Mouse (Mus musculus): ENCODE measurements at regions not wholly inside any gene's neighbourhood (a gene's known extent, or its start where the extent isn't known, plus 50 kb on each side); places are given as distances from the start of the nearest gene placed in this dataset.

- DNase-seq, result no peak
Measured at GRCm38 (mm10) chr12:118404171-118404570, 102.9 kb upstream of the Sp4 start.

DNA sequence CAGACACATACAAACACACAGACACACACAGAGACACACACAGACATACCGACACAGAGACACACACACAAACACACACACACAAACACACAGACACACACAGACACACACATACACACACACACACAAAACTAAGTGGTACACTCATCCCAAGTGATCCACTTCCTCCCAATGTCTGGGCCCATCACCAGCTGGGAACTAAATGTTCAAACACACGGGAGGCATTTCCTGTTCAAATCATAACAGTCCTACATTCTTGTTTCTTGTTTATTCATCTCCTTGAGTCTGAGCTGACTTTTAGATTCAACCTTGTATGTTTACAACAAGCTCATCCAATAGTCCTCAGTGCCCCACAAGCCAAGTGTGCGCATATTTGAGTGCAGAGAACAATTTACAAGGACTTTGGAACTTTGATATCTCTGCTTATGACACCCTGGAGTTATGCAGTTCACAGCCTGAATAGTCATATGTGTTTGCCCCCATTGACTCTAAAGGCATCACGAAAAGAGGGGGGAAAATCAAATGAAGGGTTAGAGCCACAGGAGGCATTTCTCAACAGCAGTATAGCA lies 102.4 kb upstream of the Sp4 start:
- DNase-seq, result no peak

GRCm38 (mm10) chr12:118401377-118401776 lies 100.1 kb upstream of the Sp4 start:
- DNase-seq, result no peak

GRCm38 (mm10) chr12:118391654-118392053 lies 90.4 kb upstream of the Sp4 start:
- DNase-seq, result no peak

- no peak for DNase-seq
Measured at GRCm38 (mm10) chr12:118381013-118381412, 79.8 kb upstream of the Sp4 start.

DNA sequence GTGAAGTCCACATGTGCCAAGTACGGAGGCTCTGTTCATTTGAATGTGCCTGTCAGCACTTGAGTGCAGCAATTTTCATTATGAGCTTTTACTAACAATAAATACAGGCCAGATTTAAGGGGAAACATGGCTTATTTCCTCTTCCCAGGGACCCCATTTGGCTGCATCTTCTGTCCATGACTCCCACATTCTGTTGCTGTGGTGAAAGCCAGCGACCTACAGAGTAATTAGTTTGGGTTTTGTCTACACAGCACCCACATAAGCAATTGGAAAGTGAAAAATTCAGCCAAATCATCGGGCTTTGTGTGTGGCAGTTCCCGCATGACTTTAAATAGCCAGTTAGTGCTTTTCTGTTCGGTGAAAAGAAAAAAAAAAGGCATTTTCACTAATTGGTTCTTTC lies 76.7 kb upstream of the Sp4 start:
- no peak for DNase-seq

GRCm38 (mm10) chr12:118376521-118377493 lies 75.6 kb upstream of the Sp4 start:
- DNase-seq, result no peak

- DNase-seq, result no peak
Measured at GRCm38 (mm10) chr12:118373250-118373649, 72.0 kb upstream of the Sp4 start.

DNA sequence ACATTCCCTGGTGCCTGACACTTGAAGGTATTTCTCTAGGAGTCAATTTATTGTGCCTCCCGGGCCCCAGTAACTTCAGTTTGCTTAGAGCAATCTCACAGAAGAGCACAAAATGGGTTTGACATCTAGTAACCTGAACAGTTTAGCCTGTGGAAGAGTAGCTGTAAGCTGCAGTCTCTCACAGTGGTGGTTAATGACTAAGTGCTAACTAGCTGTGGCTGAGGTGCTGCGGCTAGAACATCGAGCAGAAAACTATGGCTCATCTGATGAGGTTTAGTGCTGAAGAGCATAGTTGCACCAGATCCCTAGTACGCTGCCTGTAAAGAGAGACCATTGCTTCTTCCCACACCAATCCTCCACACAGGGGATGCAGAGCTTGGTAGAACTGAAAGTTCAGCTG lies 70.7 kb upstream of the Sp4 start:
- DNase-seq, result no peak

DNA sequence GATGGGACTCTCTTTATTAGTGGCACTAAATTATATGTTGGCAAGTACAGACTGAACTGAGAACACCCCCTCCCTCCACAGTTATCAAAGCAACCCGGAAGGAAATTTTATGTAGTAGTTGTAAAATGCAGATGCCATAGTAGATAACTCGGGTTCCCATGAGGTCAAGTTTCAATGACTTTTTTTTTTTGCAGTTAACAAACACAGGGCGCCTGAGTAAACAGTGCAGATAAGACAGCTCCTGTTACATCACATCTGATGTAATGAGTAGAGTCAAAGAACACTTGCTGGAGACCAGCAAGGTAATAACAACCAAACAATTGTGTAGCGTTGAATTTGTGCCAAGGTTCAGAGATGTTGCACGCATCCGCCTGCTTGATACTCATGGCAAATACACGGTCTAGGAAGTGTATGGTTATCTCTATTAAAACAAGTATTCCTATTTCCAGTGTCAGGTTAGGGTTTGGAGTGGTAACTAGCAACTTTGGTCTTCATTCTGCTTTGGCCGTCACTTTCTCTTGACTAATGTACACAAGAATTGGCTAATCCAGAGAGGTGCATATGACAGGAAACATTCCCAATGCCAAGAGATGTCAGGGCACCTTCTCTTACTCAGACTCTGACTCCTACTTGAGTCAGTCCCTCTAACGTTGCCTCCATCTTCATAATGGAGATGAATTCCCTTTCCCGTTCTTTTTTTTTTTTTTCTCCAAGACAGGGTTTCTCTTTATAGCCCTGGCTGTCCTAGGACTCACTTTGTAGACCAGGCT lies 66.3 kb upstream of the Sp4 start:
- DNase-seq, result no peak

- DNase-seq, result no peak
Measured at GRCm38 (mm10) chr12:118352866-118353265, 51.6 kb upstream of the Sp4 start.

- DNase-seq, result no peak
Measured at GRCm38 (mm10) chr12:118351421-118351820, 50.2 kb upstream of the Sp4 start.
